ENCODE assay signal across 42 mouse cellular contexts in genomic region chr5:77254402-77254801, GRCm38 (mm10). TPM values are rescaled to one million over a fixed set of nuclear protein-coding genes. Genes with fewer than 3 reads are reported as not detected.
"Had no signal": no experiment of that assay in that cellular context is flagged by ENCODE, and none has a peak within 500 bp of the region (broad histone marks: within the 10 kb centered on the region; RNA-seq: fewer than 3 reads in every experiment).

No protein-coding gene starts in this region.

- H3K36me3 ChIP-seq: heart, embryonic 10.5 days; heart, embryonic 12.5 days; heart, embryonic 13.5 days; heart, embryonic 15.5 days; hindbrain, embryonic 10.5 days; hindbrain, embryonic 12.5 days; hindbrain, embryonic 13.5 days; hindbrain, embryonic 15.5 days; kidney, embryonic 15.5 days had no signal

- H3K4me3 ChIP-seq: heart, embryonic 10.5 days; heart, embryonic 12.5 days; heart, embryonic 13.5 days; heart, embryonic 15.5 days; hindbrain, embryonic 10.5 days; hindbrain, embryonic 12.5 days; hindbrain, embryonic 13.5 days; hindbrain, embryonic 15.5 days; kidney, embryonic 15.5 days; layer of hippocampus, adult 2 months; left cerebral cortex, adult 2 months had no signal

- H3K27me3 ChIP-seq: heart, embryonic 12.5 days; heart, embryonic 13.5 days; heart, embryonic 15.5 days; hindbrain, embryonic 12.5 days; hindbrain, embryonic 13.5 days; hindbrain, embryonic 15.5 days; kidney, embryonic 15.5 days had no signal

- DNase-seq: heart, postnatal 10 days; heart, postnatal 14 days; heart, postnatal 36 days; heart, postnatal 4 days; kidney, adult 11 months; kidney, adult 18-20 months; kidney, adult 2 months; kidney, adult 8-10 months; kidney, adult 9 months; kidney, postnatal 10 days; kidney, postnatal 14 days; kidney, postnatal 25 days; kidney, postnatal 36 days; kidney, postnatal 4 days; layer of hippocampus, adult 9-11 months; layer of hippocampus, postnatal 36 days had no signal

- ATAC-seq: hindbrain, embryonic 16.5 days; hindbrain, postnatal 0 days; inflammation-experienced regulatory T-cells, adult 6 months; intestine, embryonic 16.5 days; intestine, postnatal 0 days had no signal

- H3K27ac ChIP-seq: heart, embryonic 10.5 days; heart, embryonic 13.5 days; heart, embryonic 15.5 days; hindbrain, embryonic 10.5 days; hindbrain, embryonic 12.5 days; hindbrain, embryonic 13.5 days; hindbrain, embryonic 14.5 days; hindbrain, embryonic 15.5 days; hindbrain, postnatal 0 days; kidney, embryonic 15.5 days; kidney, postnatal 0 days; layer of hippocampus, adult 2 months; left cerebral cortex, adult 2 months had no signal

- H3K9me3 ChIP-seq: heart, embryonic 10.5 days; heart, embryonic 12.5 days; heart, embryonic 13.5 days; heart, embryonic 15.5 days; hindbrain, embryonic 10.5 days; hindbrain, embryonic 12.5 days; hindbrain, embryonic 13.5 days; hindbrain, embryonic 15.5 days; kidney, embryonic 15.5 days had no signal

- H3K9ac ChIP-seq: heart, embryonic 12.5 days; heart, embryonic 13.5 days; heart, embryonic 15.5 days; hindbrain, embryonic 12.5 days; hindbrain, embryonic 13.5 days; hindbrain, embryonic 14.5 days; hindbrain, embryonic 15.5 days; kidney, embryonic 15.5 days had no signal

- H3K4me2 ChIP-seq: heart, embryonic 11.5 days; heart, embryonic 12.5 days; heart, embryonic 13.5 days; heart, embryonic 15.5 days; hindbrain, embryonic 12.5 days; hindbrain, embryonic 13.5 days; hindbrain, embryonic 14.5 days; hindbrain, embryonic 15.5 days; kidney, embryonic 15.5 days had no signal

- H3K4me1 ChIP-seq: heart, embryonic 10.5 days; heart, embryonic 12.5 days; heart, embryonic 13.5 days; heart, embryonic 15.5 days; hindbrain, embryonic 12.5 days; hindbrain, embryonic 13.5 days; hindbrain, embryonic 15.5 days; kidney, embryonic 15.5 days had no signal

RNA-seq across cellular contexts. Expression of gene Spink2, which starts 43.1 kb away (rescaled TPM):
- total RNA-seq: hematopoietic stem cell, adult 5-6 weeks; hindbrain, postnatal 0 days; layer of hippocampus, adult 18-20 months; layer of hippocampus, adult 2 months; layer of hippocampus, adult 8-10 months; layer of hippocampus, postnatal 10 days; layer of hippocampus, postnatal 14 days; layer of hippocampus, postnatal 25 days; layer of hippocampus, postnatal 36 days; left cerebral cortex, adult 18-20 months; left cerebral cortex, adult 2 months had no signal
